In genomic region chr17:10394855-10395254, GRCm38 (mm10) we compare ENCODE assay signal across 11 mouse cellular contexts.
DNase-seq lines count a peak whose midpoint lies in the region; ATAC-seq lines count a peak whose summit lies in the region.
"Had no signal": no experiment of that assay in that cellular context is flagged by ENCODE, and none has a peak within 500 bp of the region (broad histone marks: within the 10 kb centered on the region; RNA-seq: fewer than 3 reads in every experiment).

No protein-coding gene starts in this region.

- H3K4me3 ChIP-seq in forebrain, embryonic 12.5 days (replicated peaks): no peak overlapping the region
- H3K4me3 ChIP-seq in heart, embryonic 12.5 days: no peak overlapping the region
- H3K4me3 ChIP-seq: embryonic facial prominence, embryonic 12.5 days; myocyte had no signal

- no peaks in the 10 kb centered on the region for H3K9me3 ChIP-seq in forebrain, embryonic 12.5 days
- H3K9me3 ChIP-seq in heart, embryonic 12.5 days (replicated peaks): no peaks in the 10 kb centered on the region
- H3K9me3 ChIP-seq: embryonic facial prominence, embryonic 12.5 days had no signal

- no peaks in the 10 kb centered on the region for H3K36me3 ChIP-seq in forebrain, embryonic 12.5 days (replicated peaks)
- H3K36me3 ChIP-seq in heart, embryonic 12.5 days: no peaks in the 10 kb centered on the region
- H3K36me3 ChIP-seq: embryonic facial prominence, embryonic 12.5 days had no signal

- WGBS in forebrain, embryonic 12.5 days: 36% methylated on average over 8 of the region's 8 CpGs
- 71% methylated on average over 8 of the region's 8 CpGs for WGBS in heart, embryonic 12.5 days

- no peak overlapping the region for H3K9ac ChIP-seq in forebrain, embryonic 12.5 days
- no peak overlapping the region for H3K9ac ChIP-seq in heart, embryonic 12.5 days
- H3K9ac ChIP-seq: embryonic facial prominence, embryonic 12.5 days had no signal

- H3K27me3 ChIP-seq in forebrain, embryonic 12.5 days: peaks cover 5% of the 10 kb centered on the region; the same call in 1 of the 2 replicates
- H3K27me3 ChIP-seq in heart, embryonic 12.5 days (replicated peaks): no peaks in the 10 kb centered on the region
- H3K27me3 ChIP-seq: embryonic facial prominence, embryonic 12.5 days had no signal

- intact Hi-C loops in left cerebral cortex, postnatal 14 days (cut with DNase I): loop anchor here (5.0 kb wide), 3 partner anchors 58 to 97 kb away; no protein-coding TSS in a partner anchor

- ATAC-seq in forebrain, embryonic 12.5 days (ENCODE audit: low FRiP score): no peak
- ATAC-seq in inflammation-experienced regulatory T-cells, adult 6 months: no peak
- ATAC-seq in heart, embryonic 12.5 days (ENCODE audit: insufficient number of reproducible peaks, low FRiP score): no peak

- peaks cover 46% of the 10 kb centered on the region for H3K4me1 ChIP-seq in forebrain, embryonic 12.5 days
- peaks cover 90% of the 10 kb centered on the region for H3K4me1 ChIP-seq in heart, embryonic 12.5 days (replicated peaks)

- H3K4me2 ChIP-seq in forebrain, embryonic 12.5 days: no peak overlapping the region
- no peak overlapping the region for H3K4me2 ChIP-seq in heart, embryonic 12.5 days
- H3K4me2 ChIP-seq: embryonic facial prominence, embryonic 12.5 days had no signal

- peak; percentile 76 for DNase-seq in layer of hippocampus, adult 11-12 months (ENCODE audit: low spot score)
- no peak for DNase-seq in layer of hippocampus, adult 9-10 months (ENCODE audit: low spot score)
- peak; percentile 66 to 72 for DNase-seq in left cerebral cortex, postnatal 14 days (ENCODE audit: low spot score in 2 of 2)
- peak; percentile 66 to 69 for DNase-seq in right cerebral cortex, postnatal 36 days (ENCODE audit: low spot score in 2 of 2)
- no peak for DNase-seq in kidney, adult 9 months

- H3K27ac ChIP-seq in forebrain, embryonic 12.5 days: peak overlapping the region; percentile 19; the same call in 1 of the 2 replicates
- H3K27ac ChIP-seq in heart, embryonic 12.5 days (ENCODE audit: poor library complexity, severe bottlenecking): no peak overlapping the region
- H3K27ac ChIP-seq: embryonic facial prominence, embryonic 12.5 days; kidney, postnatal 0 days had no signal

Comparison
In these comparisons a context has a peak if more than half of its experiments do, and no peak if none do; other contexts are left out.
1. DNase-seq: peak in layer of hippocampus, adult 11-12 months (single experiment), left cerebral cortex, postnatal 14 days (2 of 2) and right cerebral cortex, postnatal 36 days (2 of 2); none in layer of hippocampus, adult 9-10 months (single experiment) and kidney, adult 9 months (single experiment).